Mouse (Mus musculus): ENCODE measurements around the gene Thtpa.

DNA sequence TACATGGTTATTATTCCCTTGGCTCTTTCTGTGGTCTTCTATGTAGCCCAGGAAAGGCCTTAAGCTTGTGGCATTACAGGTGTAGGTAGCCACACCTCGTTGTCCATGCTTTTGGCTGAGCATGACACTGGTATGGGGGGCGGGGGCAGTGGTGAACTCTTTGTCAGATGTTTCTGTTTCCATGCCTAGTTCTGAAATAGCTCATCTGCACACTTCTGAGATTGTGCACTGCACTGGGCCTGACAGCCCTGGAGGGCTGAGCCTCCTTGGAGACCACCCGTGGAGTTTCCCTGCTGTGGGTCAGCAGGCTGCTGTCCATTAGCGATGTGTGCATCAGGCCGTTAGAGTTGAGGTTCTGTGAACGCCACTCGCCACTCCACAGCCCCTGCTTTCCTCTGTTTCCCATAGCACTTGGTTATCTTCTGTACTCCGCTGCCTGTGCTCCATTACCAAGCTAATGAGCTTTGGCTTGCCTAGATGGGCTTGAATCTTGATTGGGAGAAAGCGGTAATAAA is 2.0 kb downstream of the Thtpa start:
- TF ChIP-seq CTCF (IDR thresholded peaks at IDR 0.05; ENCODE audit: low read depth), result no peak
- TF ChIP-seq EP300 (IDR thresholded peaks at IDR 0.05; ENCODE audit: low read depth), result no peak

All from liver, embryonic 14.5 days (tissue).